Mouse (Mus musculus): Measurements from ENCODE around the gene Olfr503. TPM values are rescaled to one million over a fixed set of nuclear protein-coding genes. Genes with fewer than 3 reads are reported as not detected.
"Not testable (repeated sequence)": the region's sequence is repeated elsewhere in the genome, so short reads cannot be mapped to it uniquely, and the experiment has no call there.

Olfr503 gene
- polyA plus RNA-seq (2015; fragmentation: Nextera tagmentation; extraction: Ambion mirVana) = not detected in 2 replicates

GRCm38 (mm10) chr7:108544227-108544626 is at the start of gene Olfr503:
Olfr503 (plus strand) TSS chr7:108544527.
- H3K4me3 ChIP-seq; H3K4me2 ChIP-seq; H3K4me1 ChIP-seq; H3K9ac ChIP-seq; H3K9me3 ChIP-seq; H3K27me3 ChIP-seq; H3K36me3 ChIP-seq; H3K27ac ChIP-seq; ATAC-seq (ENCODE audit: insufficient number of reproducible peaks, low FRiP score, low TSS enrichment, low read depth): not testable (repeated sequence)
- 48% methylated on average over 1 of the region's 1 CpGs for WGBS

DNA sequence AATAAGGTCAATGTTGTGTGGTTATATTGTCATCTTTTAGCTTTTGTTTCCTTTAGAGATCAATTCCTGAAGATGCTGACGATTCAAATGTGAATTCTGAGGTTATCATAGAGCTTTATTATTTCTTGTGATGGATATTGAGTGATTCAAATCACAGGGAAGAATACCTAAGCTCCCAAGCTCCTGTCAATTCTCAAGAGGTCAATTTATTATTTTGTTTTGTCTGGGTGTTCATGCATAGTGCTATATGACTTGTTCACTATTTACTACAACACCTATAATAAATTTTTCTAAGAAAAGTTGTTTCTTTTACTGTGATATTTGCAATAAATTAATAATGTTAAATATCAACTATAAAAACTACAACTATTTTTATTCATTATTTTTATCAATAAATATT is 19.4 kb upstream of the Olfr503 start, which contains the start of gene Olfr502:
Gene Olfr502 (minus strand): TSS at position 101 of the 400 bp plus-strand sequence.
- Histone ChIP-seq H3K4me1 (no peaks in the 10 kb centered on the region), H3K4me3 (no peak within 1 kb of the TSS), H3K4me2 (no peak within 1 kb of the TSS), H3K9me3 (no peaks in the 10 kb centered on the region), H3K36me3 (no peaks in the 10 kb centered on the region), H3K27ac (no peak within 1 kb of the TSS), H3K9ac (no peak within 1 kb of the TSS), H3K27me3 (no peaks in the 10 kb centered on the region)
- 71% methylated on average over 1 of the region's 1 CpGs for WGBS
- no peak for ATAC-seq (ENCODE audit: insufficient number of reproducible peaks, low FRiP score, low TSS enrichment, low read depth)

DNA sequence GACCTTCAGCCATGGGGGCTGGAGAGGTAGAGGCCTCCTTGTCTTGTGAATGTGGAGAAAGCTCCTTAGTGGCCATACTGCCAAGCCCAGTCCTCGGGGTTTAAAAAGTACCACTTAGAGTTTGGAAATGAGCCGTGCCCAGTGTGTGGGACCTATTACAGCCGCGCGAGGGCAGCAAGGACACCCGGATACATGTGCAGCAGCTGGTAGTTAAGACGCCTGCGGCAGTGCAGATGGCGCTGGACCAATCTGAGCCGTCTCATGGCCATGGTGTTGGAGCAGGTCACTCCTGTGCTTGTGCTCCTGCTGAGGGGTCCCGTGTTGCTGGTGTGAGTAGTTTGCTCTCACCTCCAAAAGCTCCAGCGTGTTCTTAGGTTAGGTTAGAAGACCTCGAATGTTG is 1.9 kb upstream of the Olfr503 start:
- Histone ChIP-seq H3K9ac (no peak overlapping the region), H3K4me1 (no peaks in the 10 kb centered on the region), H3K36me3 (no peaks in the 10 kb centered on the region), H3K27ac (no peak overlapping the region), H3K4me2 (no peak overlapping the region), H3K4me3 (no peak overlapping the region), H3K9me3 (no peaks in the 10 kb centered on the region), H3K27me3 (no peaks in the 10 kb centered on the region)
- no peak for ATAC-seq (ENCODE audit: insufficient number of reproducible peaks, low FRiP score, low TSS enrichment, low read depth)
- 85% methylated on average over 13 of the region's 13 CpGs for WGBS

GRCm38 (mm10) chr7:108565693-108566092 is 21.4 kb downstream of the Olfr503 start, which contains the start of gene Olfr504:
Olfr504 (minus strand) TSS chr7:108565793.
- 85% methylated on average over 1 of the region's 1 CpGs for WGBS
- H3K4me3 ChIP-seq = no peak within 1 kb of the TSS
- H3K4me1 ChIP-seq = no peaks in the 10 kb centered on the region
- no peak within 1 kb of the TSS for H3K9ac ChIP-seq
- H3K4me2 ChIP-seq = no peak within 1 kb of the TSS
- ATAC-seq (ENCODE audit: insufficient number of reproducible peaks, low FRiP score, low TSS enrichment, low read depth) = no peak
- no peak within 1 kb of the TSS for H3K27ac ChIP-seq
- no peaks in the 10 kb centered on the region for H3K9me3 ChIP-seq
- H3K27me3 ChIP-seq = no peaks in the 10 kb centered on the region
- no peaks in the 10 kb centered on the region for H3K36me3 ChIP-seq

- Histone ChIP-seq H3K4me2 (no peak overlapping the region), H3K9me3 (no peaks in the 10 kb centered on the region), H3K4me3 (no peak overlapping the region), H3K36me3 (no peaks in the 10 kb centered on the region), H3K4me1 (no peaks in the 10 kb centered on the region), H3K27me3 (no peaks in the 10 kb centered on the region), H3K27ac (no peak overlapping the region), H3K9ac (no peak overlapping the region)
- no peak for ATAC-seq (ENCODE audit: insufficient number of reproducible peaks, low FRiP score, low TSS enrichment, low read depth)
- 95% methylated on average over 1 of the region's 1 CpGs for WGBS
Measured at GRCm38 (mm10) chr7:108589797-108590196, 45.5 kb downstream of the Olfr503 start.

Other genes starting within 250 kb of the Olfr503 start
- not detected in 2 replicates for gene Olfr491, start 231.1 kb upstream of the Olfr503 start, polyA plus RNA-seq (2015; fragmentation: Nextera tagmentation; extraction: Ambion mirVana)
- gene Olfr492, start 220.9 kb upstream of the Olfr503 start, polyA plus RNA-seq (2015; fragmentation: Nextera tagmentation; extraction: Ambion mirVana) = 0.25 TPM in 1 of 2 replicates, not detected in the other
- gene Olfr493, start 197.5 kb upstream of the Olfr503 start, polyA plus RNA-seq (2015; fragmentation: Nextera tagmentation; extraction: Ambion mirVana) = not detected in 2 replicates
- 0.15 TPM in 1 of 2 replicates, not detected in the other for gene Olfr494, start 179.2 kb upstream of the Olfr503 start, polyA plus RNA-seq (2015; fragmentation: Nextera tagmentation; extraction: Ambion mirVana)
- gene Olfr495, start 151.4 kb upstream of the Olfr503 start, polyA plus RNA-seq (2015; fragmentation: Nextera tagmentation; extraction: Ambion mirVana) = not detected in 2 replicates
- gene Olfr497, start 124.1 kb upstream of the Olfr503 start, polyA plus RNA-seq (2015; fragmentation: Nextera tagmentation; extraction: Ambion mirVana) = not detected in 2 replicates
- not detected in 2 replicates for gene Olfr498, start 79.2 kb upstream of the Olfr503 start, polyA plus RNA-seq (2015; fragmentation: Nextera tagmentation; extraction: Ambion mirVana)
- gene Olfr502, start 19.5 kb upstream of the Olfr503 start, polyA plus RNA-seq (2015; fragmentation: Nextera tagmentation; extraction: Ambion mirVana) = not detected in 2 replicates
- not detected in 2 replicates for gene Olfr504, start 21.3 kb downstream of the Olfr503 start, polyA plus RNA-seq (2015; fragmentation: Nextera tagmentation; extraction: Ambion mirVana)
- gene Olfr506, start 66.3 kb downstream of the Olfr503 start, polyA plus RNA-seq (2015; fragmentation: Nextera tagmentation; extraction: Ambion mirVana) = not detected in 2 replicates
- not detected in 2 replicates for gene Olfr507, start 77.3 kb downstream of the Olfr503 start, polyA plus RNA-seq (2015; fragmentation: Nextera tagmentation; extraction: Ambion mirVana)
- not detected in 2 replicates for gene Olfr508, start 85.5 kb downstream of the Olfr503 start, polyA plus RNA-seq (2015; fragmentation: Nextera tagmentation; extraction: Ambion mirVana)
- gene Olfr509, start 107.4 kb downstream of the Olfr503 start, polyA plus RNA-seq (2015; fragmentation: Nextera tagmentation; extraction: Ambion mirVana) = not detected in 2 replicates
- not detected in 2 replicates for gene Olfr510, start 121.9 kb downstream of the Olfr503 start, polyA plus RNA-seq (2015; fragmentation: Nextera tagmentation; extraction: Ambion mirVana)
- gene Olfr512, start 168.8 kb downstream of the Olfr503 start, polyA plus RNA-seq (2015; fragmentation: Nextera tagmentation; extraction: Ambion mirVana) = not detected in 2 replicates
- not detected in 2 replicates for gene Olfr513, start 206.4 kb downstream of the Olfr503 start, polyA plus RNA-seq (2015; fragmentation: Nextera tagmentation; extraction: Ambion mirVana)

All from limb, embryonic 15.5 days (tissue).